Mouse (Mus musculus): ENCODE data around the gene Sart3.

Sart3 gene

DNA sequence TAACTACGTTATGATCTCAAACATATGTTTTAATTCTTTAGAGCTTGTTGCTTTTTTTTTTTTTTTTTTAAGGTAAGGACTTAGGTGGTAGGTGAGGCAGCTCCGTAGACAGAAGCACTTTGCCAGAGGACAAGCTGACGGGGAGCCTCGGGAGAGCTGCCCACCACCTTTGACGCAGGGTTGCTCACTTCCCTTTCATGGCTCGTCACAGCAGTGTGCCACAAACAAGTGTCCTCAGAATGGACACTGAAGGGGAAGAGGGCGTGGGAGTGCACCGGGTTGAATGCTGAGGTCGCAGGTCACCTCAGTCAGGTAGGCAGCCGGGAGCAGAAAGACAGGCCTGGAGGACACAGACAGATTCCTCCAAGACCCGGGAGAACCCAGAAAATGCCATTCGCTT is 46.9 kb downstream of the Sart3 start:
- DNase-seq (ENCODE audit: low spot score in 2 of 2): no peak

DNA sequence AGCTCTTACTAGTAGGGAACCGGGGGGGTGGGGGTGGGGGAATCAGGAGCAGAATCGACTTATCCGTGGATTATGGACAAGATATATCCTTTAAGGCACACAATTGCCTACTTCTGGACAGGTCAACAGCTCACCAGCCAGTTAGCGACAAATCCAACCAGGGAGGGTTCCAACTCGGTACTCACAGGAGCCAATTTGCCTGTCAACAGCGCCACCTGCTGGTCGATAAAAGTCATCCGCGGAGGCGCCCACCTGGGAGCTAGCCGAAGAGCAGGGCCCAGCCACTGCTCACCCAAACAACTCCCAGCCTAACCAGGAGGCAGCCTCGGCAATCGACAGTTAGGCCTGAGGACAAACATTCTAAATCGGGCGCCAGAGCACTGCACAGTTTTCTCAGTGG is 47.9 kb downstream of the Sart3 start, which contains the start of gene 1700069L16Rik:
Gene 1700069L16Rik, minus strand, starts transcription at position 327 of the 400 bp plus-strand sequence.
- peak; percentile 70 to 80 for DNase-seq (ENCODE audit: low spot score in 2 of 2)

DNA sequence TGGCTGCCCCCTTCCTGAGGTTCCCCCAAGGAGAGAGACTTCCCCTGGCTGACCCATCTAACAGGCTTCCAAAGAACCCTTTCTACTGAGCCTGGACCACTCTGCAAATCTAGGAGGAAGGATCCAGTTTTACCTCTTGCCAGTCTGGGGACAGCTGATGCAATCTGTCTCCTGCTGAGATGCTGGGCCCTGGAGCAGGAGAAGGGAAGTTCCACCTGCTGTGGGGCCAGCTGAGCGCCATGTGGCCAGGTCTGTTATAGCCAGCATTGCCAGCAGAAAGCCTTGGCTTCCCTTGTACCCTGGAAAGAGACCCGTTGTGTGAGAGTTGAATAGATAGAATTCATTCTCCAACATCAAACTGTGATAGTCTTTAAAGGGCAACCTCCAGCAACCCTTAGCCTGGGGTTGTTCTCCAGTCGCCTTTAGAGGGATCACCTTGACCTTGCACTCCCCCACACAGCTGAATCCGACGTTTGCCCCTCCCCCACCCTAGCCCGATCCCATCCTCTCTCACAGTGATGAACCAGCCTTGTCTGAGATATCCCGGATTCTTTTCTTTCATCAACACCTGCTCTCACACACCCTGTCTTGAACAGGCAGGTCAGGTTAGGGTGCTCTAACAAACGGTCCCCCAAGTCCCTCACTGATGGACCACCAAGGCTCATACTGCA is 48.6 kb downstream of the Sart3 start:
- DNase-seq (ENCODE audit: low spot score in 2 of 2): no peak

DNA sequence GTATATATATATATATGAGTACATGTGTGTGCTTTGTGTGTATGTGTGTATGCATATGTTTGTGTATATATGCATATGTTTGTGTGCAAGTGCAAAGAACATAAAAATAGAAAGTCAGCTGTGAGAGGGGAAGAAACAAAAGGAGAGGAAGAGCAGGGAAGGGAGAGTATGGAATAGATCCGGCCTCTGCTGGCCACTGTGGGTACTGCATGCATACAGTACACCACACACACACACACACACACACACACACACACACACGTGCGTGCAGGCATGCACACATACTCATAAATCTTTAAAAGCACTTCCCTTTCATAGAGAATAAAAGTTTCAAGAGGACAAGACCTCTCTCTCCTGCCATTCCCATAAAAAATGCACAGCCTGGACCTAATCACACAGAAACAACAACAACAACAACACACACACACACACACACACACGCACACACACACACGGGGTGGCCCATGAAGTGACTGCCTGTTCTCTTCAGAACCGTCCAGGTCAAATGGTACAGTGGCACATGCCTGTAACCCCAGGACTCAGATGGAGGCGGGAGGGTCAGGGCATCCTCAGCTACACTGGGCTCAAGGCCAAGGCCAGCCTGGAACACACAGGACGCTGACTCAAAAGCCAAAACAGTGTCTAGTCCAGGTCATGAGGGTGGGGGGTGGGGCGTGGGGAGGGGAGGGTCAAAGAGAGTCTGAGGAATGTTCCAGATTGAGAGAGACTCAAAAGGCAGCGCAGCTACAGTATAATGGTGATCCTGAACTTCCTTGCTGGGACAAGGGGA is 49.9 kb downstream of the Sart3 start:
- DNase-seq (ENCODE audit: low spot score in 2 of 2): no peak

DNA sequence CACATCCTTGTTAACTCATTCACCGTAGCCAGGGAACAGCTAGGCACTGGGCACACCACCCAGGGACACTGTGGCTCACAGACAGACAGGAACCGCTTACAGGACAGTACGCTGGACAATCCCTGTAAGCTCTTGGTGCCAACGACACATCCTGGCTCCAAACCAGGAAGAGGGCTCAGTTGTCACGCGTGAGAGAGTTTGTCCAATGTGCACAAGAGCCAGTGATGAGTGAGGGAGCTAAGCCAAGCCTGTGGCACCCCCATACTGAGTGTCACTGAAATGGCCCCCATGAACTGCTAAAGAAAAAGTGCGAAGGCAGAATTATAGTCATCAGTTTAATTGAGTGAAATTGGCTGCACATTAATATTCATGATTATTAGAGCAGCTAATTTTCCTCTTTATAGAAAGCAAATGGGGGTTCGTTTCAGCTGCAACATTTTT is 53.1 kb downstream of the Sart3 start:
- DNase-seq (ENCODE audit: low spot score in 2 of 2): no peak

DNA sequence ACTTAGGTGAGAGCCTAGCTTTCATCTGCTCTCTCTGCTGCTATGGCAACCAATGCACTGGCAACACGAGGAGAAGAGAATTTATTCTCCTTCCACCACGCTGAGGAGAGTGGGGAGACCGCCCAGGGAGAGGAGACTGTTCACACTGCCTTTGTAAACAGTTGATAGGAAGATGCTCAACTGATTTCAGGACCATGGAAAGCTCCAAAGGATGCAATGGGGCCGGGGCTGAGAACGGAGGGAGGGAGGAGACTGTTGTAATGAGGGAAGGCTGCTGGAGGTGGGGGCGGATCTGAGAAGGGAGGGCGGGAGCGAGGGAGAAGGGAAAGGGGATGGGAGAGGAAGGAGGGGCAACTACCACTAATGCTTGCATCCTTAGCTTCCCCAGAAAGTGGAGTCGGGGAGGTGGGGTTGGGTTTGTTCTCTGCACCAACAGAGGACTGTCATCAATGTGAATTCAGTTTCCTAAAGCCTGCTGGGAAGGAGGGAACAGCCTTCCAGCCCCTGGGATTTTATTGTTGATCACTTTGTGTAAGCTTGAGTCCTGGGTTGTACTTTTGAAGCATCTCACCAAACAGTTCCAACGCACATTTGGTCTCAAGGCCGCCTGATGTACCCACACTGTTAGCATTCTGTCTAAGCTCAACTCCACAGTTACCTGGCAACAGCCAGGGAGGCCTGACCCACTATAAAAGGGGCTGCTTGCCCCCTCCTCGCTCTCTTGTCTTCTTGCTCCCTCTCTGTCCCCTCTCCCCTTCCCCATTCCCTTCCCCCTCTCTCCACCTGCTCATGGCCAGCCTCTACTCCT is 55.5 kb downstream of the Sart3 start:
- DNase-seq (ENCODE audit: low spot score in 2 of 2): no peak

DNA sequence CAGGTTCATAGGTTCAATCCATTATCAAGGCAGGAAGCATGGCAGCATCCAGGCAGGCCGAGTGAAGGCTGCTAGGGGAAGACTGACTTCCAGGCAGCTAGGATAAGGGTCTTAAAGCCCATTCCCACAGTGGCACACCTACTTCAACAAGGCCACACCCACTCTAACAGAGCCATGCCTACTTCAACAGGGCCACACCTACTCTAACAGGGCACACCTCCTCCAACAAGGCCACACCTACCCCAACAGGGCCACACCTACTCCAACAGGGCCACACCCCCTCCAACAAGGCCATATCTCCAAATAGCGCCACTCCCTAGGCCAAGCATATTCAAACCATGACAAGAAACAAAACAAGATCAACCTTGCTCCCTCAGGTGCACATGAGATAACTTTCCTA is 59.4 kb downstream of the Sart3 start:
- no peak for DNase-seq (ENCODE audit: low spot score in 2 of 2)

DNA sequence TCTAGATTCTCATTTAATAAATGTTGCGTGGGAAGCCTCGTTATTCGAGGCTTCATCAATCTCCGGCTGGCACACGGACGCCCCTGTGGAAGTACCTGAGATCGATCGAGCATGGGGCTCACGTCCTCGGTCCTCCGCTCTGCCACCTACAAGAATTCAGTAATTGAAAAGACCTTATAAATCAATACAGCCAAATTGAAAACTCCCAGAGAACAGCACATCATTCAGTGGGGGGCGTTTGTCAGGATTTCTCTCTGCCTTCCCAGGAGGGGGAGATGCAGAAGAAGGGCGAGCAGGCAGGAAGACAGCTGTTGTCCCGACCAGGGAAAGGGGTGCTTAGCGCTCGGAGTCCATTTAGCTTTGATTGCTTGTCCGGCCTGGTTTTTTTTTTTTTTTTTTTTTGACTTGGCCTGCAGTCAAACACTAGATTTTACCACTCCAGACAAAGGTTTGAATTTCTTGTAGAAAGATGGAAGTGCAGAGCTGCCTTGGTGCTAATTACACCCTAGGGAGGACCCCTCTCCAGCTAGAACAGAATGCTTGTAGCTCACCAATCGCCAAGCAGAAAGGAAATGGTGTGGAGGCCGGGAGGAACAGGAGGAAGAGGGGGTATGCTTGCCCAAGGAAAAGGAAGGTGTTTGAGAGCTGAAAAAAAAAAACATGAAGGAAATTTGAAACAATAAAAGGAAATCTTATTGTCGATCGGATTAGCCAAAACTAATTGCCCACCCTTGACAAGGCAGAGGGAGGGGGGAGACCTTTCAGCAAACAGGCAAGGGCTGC is 68.3 kb downstream of the Sart3 start:
- no peak for DNase-seq (ENCODE audit: low spot score in 2 of 2)

DNA sequence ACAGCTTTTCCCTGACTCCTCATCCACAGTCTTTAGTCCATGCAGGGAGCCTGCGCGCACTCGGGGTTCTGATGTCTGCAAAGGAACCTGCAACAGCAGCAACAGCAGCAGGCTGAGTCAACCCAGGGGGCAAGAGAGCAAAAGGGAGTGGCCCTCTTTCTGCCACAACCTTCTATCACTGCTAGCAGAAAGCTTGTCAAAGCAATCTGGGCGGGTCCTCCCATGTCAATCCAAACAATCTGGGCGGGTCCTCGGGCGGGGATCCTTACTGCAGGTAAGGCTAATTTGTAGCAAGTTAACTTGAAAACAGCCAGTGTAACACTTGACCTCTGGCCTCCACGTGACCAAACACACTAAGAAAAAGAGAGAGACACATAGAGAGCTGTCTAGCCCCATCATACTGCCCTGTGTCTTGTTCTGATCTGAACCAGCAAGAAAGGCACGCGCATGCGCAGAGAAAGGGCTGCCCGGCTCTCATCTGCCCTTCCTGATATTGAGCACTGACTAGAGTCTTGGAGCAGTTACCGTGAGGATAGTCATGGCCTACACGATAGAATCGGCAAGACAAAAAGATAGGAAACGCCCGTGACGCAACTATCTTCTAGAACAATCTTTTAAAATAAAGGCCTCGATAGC is 71.8 kb downstream of the Sart3 start:
- no peak for DNase-seq (ENCODE audit: low spot score in 2 of 2)

DNA sequence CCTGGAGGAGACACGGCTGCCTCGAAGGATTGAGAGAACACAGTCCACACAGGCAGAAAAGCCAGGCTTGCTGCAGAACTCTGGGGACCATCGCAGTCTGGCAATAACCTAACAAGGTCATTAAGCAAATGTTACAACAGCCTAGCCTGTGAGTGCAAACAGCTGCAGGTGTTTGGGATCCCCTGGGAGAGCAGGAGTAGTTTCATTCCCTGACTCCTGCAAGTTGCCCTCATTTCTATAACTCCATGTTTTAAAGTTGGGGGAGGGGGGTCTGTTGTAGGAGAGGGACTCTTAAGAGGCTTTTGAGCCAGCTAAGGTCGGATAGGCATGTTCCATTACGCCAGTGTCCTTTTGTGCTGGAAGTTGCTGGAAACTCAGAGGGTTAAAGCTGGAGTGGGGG is 77.9 kb downstream of the Sart3 start:
- DNase-seq (ENCODE audit: low spot score in 2 of 2): peak in 1 of 2 experiments; percentile 9

DNA sequence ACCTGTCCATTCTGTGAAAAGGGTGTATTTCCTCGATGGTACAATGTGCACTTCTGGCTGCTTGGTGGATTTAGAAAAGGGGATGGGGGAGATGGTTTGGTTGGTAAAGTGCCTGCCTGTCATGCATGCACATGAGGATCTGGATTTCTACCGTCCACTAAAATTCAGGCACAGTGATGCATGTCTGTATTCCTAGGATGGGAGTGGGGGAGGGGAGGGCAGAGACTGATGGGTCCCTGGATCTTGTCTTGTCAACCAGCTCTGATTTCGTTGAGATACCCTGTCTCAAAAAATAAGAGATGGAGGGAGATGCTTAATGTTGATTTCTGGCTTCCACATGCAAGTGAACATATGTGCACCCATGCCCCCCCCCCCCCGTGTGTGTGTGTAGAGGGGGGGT is 78.3 kb downstream of the Sart3 start:
- no peak for DNase-seq (ENCODE audit: low spot score in 2 of 2)

DNA sequence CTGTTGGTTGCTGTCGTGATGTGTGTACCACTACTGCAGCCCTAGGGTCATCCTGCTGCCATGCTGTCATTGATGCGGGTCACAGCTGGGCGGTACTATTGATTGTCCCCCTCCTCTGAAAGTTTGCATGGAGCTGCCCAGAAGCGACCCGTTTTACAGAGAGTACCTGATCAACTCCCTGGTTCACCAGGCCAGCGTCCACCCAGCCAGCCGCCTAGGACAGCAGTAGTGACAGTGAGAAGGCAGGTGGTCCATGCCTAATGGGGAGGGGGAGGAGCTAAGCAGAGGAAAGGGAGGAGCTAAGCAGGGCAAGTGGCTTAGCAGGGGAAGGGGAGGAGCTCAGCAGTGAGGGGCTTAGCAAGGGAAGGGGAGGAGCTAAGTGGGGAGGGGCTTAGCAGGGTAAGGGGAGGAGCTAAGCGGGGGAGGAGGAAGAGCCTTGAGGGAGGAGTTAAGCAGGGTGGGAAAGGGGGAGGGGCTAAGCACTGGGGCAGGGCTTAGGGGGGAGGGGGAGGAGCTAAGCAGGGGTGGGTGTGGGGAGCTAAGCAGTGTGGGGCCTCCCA is 79.0 kb downstream of the Sart3 start:
- DNase-seq (ENCODE audit: low spot score in 2 of 2): no peak

All from urinary bladder, postnatal 36 days (tissue).